Mouse (Mus musculus) ES-E14 (cell line): Measurements from ENCODE around the gene Spag9.

Experiments
- CHD2 ChIP-seq: IDR thresholded peaks from 2 replicates; pipeline ENCODE4 v1.6.1; 2014; ENCODE audit warnings: mild to moderate bottlenecking, low read depth, low read length, inconsistent platforms
- HCFC1 ChIP-seq: IDR thresholded peaks from 2 replicates; pipeline ENCODE4 v1.6.1; 2012; ENCODE audit warnings: low read length, inconsistent platforms, borderline replicate concordance; ENCODE audit not compliant: insufficient read depth
- ZC3H11A ChIP-seq: IDR thresholded peaks from 2 replicates; pipeline ENCODE4 v1.6.1; 2012; ENCODE audit warnings: low read depth, mild to moderate bottlenecking, inconsistent platforms, low read length, borderline replicate concordance
- ZNF384 ChIP-seq: IDR thresholded peaks from 2 replicates; pipeline ENCODE4 v1.6.1; 2012; ENCODE audit warnings: low read depth, low read length, inconsistent platforms

- TF ChIP-seq CHD2 (no peak), ZC3H11A (no peak), HCFC1 (no peak), ZNF384 (no peak)
These were observed 1.4 kb downstream of the Spag9 start for GRCm38 (mm10) chr11:93997141-93997775.
